Mouse (Mus musculus): ENCODE results near the gene Cdkal1. TPM values are rescaled to one million over a fixed set of nuclear protein-coding genes. Genes with fewer than 3 reads are reported as not detected.

Cdkal1 gene
- polyA plus RNA-seq, 2 experiments from 2014 or later: 42.5 to 49.3 TPM

GRCm38 (mm10) chr13:29698307-29698985, 157.0 kb downstream of the Cdkal1 start:
- no peak for ATAC-seq

GRCm38 (mm10) chr13:29697230-29697629, 158.2 kb downstream of the Cdkal1 start:
- no peak for ATAC-seq

GRCm38 (mm10) chr13:29690734-29691133, 164.7 kb downstream of the Cdkal1 start:
- ATAC-seq: no peak

GRCm38 (mm10) chr13:29688851-29689250, 166.6 kb downstream of the Cdkal1 start:
- ATAC-seq: no peak

- ATAC-seq: no peak
These were observed 167.6 kb downstream of the Cdkal1 start for GRCm38 (mm10) chr13:29687872-29688271.

GRCm38 (mm10) chr13:29679479-29680186, 175.8 kb downstream of the Cdkal1 start:
- ATAC-seq: no peak

GRCm38 (mm10) chr13:29677559-29677958, 177.9 kb downstream of the Cdkal1 start:
- no peak for ATAC-seq

- no peak for ATAC-seq
These were observed 184.8 kb downstream of the Cdkal1 start for GRCm38 (mm10) chr13:29670626-29671025.

- ATAC-seq: no peak
These were observed 191.6 kb downstream of the Cdkal1 start for GRCm38 (mm10) chr13:29663908-29664307.

- ATAC-seq: no peak
These were observed 199.6 kb downstream of the Cdkal1 start for GRCm38 (mm10) chr13:29655841-29656365.

- ATAC-seq: no peak
These were observed 202.1 kb downstream of the Cdkal1 start for GRCm38 (mm10) chr13:29653407-29653806.

- ATAC-seq: no peak
These were observed 202.7 kb downstream of the Cdkal1 start for GRCm38 (mm10) chr13:29652791-29653190.

- ATAC-seq: no peak
These were observed 204.8 kb downstream of the Cdkal1 start for GRCm38 (mm10) chr13:29650576-29651236.

GRCm38 (mm10) chr13:29649593-29649992, 205.9 kb downstream of the Cdkal1 start:
- ATAC-seq: no peak

GRCm38 (mm10) chr13:29642226-29642625, 213.2 kb downstream of the Cdkal1 start:
- no peak for ATAC-seq

GRCm38 (mm10) chr13:29641200-29641599, 214.3 kb downstream of the Cdkal1 start:
- ATAC-seq: no peak

- ATAC-seq: no peak
These were observed 215.3 kb downstream of the Cdkal1 start for GRCm38 (mm10) chr13:29640186-29640585.

- no peak for ATAC-seq
These were observed 217.2 kb downstream of the Cdkal1 start for GRCm38 (mm10) chr13:29638303-29638702.

- no peak for ATAC-seq
These were observed 217.7 kb downstream of the Cdkal1 start for GRCm38 (mm10) chr13:29637788-29638187.

GRCm38 (mm10) chr13:29635581-29635980, 219.9 kb downstream of the Cdkal1 start:
- no peak for ATAC-seq

- ATAC-seq: no peak
These were observed 224.1 kb downstream of the Cdkal1 start for GRCm38 (mm10) chr13:29631342-29631741.

GRCm38 (mm10) chr13:29628607-29629006, 226.9 kb downstream of the Cdkal1 start:
- peak; percentile 32 for ATAC-seq

- ATAC-seq: no peak
These were observed 227.9 kb downstream of the Cdkal1 start for GRCm38 (mm10) chr13:29627438-29628124.

All from CD4-positive, CD25-positive, alpha-beta regulatory T cell, adult 4 months (primary cell).